Mouse (Mus musculus) midbrain, embryonic 15.5 days (tissue): ENCODE results near the gene Tspan6. TPM values are rescaled to one million over a fixed set of nuclear protein-coding genes. Genes with fewer than 3 reads are reported as not detected.

ENCODE experiments used
- ATAC-seq: fragments of 200-750 bp; cut with Nextera tagmentation; replicated peaks from 2 replicates; pipeline ENCODE4 v1.8.0; 2017; ENCODE audit warnings: moderate TSS enrichment
- H3K27ac ChIP-seq: fragments of 300-500 bp; sonication (generic); 2 replicates; pipeline ENCODE4 v1.5.1; 2015; ENCODE audit warnings: mild to moderate bottlenecking, inconsistent platforms
- H3K27me3 ChIP-seq: fragments of 300-500 bp; sonication (generic); replicated peaks from 2 replicates; pipeline ENCODE4 v1.6.1; 2015; ENCODE audit warnings: inconsistent platforms
- H3K36me3 ChIP-seq: fragments of 300-500 bp; sonication (generic); replicated peaks from 2 replicates; pipeline ENCODE4 v1.6.1; 2015; ENCODE audit warnings: inconsistent platforms
- H3K4me1 ChIP-seq: fragments of 300-500 bp; sonication (generic); 2 replicates; pipeline ENCODE4 v1.6.1; 2015; ENCODE audit warnings: inconsistent platforms
- H3K4me2 ChIP-seq: fragments of 300-500 bp; sonication (generic); 2 replicates; pipeline ENCODE4 v1.6.1; 2015; ENCODE audit warnings: inconsistent platforms, mild to moderate bottlenecking, moderate library complexity
- H3K4me3 ChIP-seq: fragments of 300-500 bp; sonication (generic); 2 replicates; pipeline ENCODE4 v1.5.1; 2015; ENCODE audit warnings: mild to moderate bottlenecking, inconsistent platforms
- H3K9ac ChIP-seq: fragments of 300-500 bp; sonication (generic); 2 replicates; pipeline ENCODE4 v1.6.1; 2015; ENCODE audit warnings: mild to moderate bottlenecking, inconsistent platforms
- H3K9me3 ChIP-seq: fragments of 300-500 bp; sonication (generic); 2 replicates; pipeline ENCODE4 v1.6.1; 2016; ENCODE audit warnings: inconsistent platforms
- WGBS: fragments of 180-500 bp; shearing (Covaris S2); methylation state at CpG from one replicate; pipeline ENCODE4 v1.1.7; 2015; ENCODE audit warnings: mixed read lengths; 5-methylcytosine and 5-hydroxymethylcytosine counted together
- polyA plus RNA-seq: library from polyadenylated mRNA; unstranded; fragments of >200 nt; fragmentation: Nextera tagmentation; extraction: Ambion mirVana; gene quantifications from 2 replicates; pipeline ENCODE4 v1.2.1, GENCODE M21; 2015

The Tspan6 gene
- polyA plus RNA-seq, 1 experiment from 2014 or later = 267 TPM

DNA sequence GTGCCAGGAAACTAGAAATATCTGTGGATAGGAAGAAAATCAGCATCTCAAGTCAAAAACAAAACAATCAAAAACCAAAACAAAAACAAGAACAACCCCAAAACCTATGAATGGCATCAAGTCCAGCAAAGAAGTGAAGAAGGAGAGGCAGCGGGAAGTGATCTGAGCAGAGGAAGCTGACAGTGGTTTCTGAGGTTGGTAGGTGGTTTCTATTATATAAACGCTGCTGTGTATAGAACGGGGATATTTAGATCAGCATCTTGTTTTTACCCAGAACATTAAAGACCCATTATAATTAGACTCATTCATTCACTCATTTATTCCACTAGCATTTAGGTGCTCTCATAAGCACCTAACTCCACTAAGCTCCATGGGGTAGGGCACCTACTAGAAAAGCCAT, 10.9 kb downstream of the Tspan6 start:
- Histone ChIP-seq H3K4me2 (no peak overlapping the region), H3K4me1 (no peaks in the 10 kb centered on the region), H3K36me3 (no peaks in the 10 kb centered on the region), H3K4me3 (no peak overlapping the region), H3K9me3 (no peaks in the 10 kb centered on the region), H3K27ac (no peak overlapping the region), H3K27me3 (no peaks in the 10 kb centered on the region), H3K9ac (no peak overlapping the region)
- no peak for ATAC-seq
- WGBS = 96% methylated on average over 3 of the region's 3 CpGs

DNA sequence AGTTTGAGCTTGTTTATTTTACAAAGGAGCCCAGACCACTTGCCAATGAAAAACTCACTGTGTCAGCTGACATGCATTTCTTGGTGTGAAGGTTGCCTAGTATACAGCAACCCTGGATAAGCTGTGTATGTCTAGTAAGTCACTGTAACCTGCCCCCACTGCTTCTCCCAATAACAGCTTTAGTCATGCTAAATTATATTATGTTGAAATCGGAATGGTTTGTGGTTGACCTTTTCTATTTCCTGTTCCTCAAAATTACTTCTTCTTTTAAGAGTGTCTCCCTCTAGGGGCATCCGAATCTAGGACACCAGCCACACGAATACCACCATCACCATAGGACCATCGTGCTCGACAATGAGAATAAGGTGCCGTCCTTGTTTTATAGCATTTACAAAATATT, 28.5 kb downstream of the Tspan6 start:
- H3K9me3 ChIP-seq = no peaks in the 10 kb centered on the region
- no peak overlapping the region for H3K27ac ChIP-seq
- ATAC-seq = no peak
- H3K9ac ChIP-seq = no peak overlapping the region
- no peak overlapping the region for H3K4me2 ChIP-seq
- H3K27me3 ChIP-seq = no peaks in the 10 kb centered on the region
- 93% methylated on average over 6 of the region's 6 CpGs for WGBS
- no peaks in the 10 kb centered on the region for H3K4me1 ChIP-seq
- no peaks in the 10 kb centered on the region for H3K36me3 ChIP-seq
- no peak overlapping the region for H3K4me3 ChIP-seq

DNA sequence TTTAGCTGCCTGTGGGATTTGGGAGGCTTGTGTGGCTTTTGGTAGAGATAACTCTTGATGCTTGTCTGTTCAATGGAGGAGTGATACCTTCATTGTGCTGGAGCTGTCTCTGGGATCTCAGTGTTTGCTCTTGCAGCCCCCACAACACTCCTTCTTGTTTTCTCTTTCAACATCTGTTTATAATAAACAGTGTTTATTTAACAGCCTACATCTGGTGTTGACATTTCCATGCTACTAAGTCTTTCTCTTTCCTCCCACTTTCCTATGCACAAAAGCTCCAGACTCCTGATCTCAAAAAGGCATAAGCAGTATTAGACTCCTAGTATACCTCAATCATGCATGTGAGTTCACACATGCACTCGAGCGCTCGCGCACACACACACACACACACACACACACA, 44.6 kb downstream of the Tspan6 start:
- Histone ChIP-seq H3K4me3 (no peak overlapping the region), H3K27ac (no peak overlapping the region), H3K27me3 (no peaks in the 10 kb centered on the region), H3K36me3 (no peaks in the 10 kb centered on the region), H3K9ac (no peak overlapping the region), H3K4me2 (no peak overlapping the region), H3K4me1 (no peaks in the 10 kb centered on the region), H3K9me3 (no peaks in the 10 kb centered on the region)
- ATAC-seq = no peak
- WGBS = 90% methylated on average over 4 of the region's 4 CpGs

DNA sequence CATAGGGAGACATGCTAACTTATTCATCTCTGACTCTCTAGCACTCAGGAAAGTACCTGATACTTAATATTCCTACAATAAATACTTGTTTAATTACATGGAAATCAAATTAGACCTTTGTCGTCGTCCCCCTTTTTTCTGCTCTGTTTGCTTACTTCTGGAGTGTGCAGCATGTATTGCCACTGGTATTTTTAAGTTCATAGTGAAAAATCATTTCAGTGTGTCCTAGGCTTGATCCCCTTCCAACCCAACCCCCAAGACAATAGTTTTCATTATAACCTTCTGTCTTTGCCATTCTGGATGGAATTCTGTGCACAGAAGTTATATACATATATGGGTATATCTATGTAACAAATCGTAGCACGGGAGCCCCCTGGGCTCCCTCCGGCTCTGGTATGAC, 47.5 kb downstream of the Tspan6 start, which contains the start of gene Tnmd:
TSS of gene Tnmd (plus strand) at position 301 of the 400 bp plus-strand sequence.
- Histone ChIP-seq H3K4me1 (no peaks in the 10 kb centered on the region), H3K4me2 (no peak within 1 kb of the TSS), H3K9me3 (no peaks in the 10 kb centered on the region), H3K4me3 (no peak within 1 kb of the TSS), H3K36me3 (no peaks in the 10 kb centered on the region), H3K27ac (no peak within 1 kb of the TSS), H3K27me3 (no peaks in the 10 kb centered on the region), H3K9ac (no peak within 1 kb of the TSS)
- WGBS = 82% methylated on average over 5 of the region's 5 CpGs
- ATAC-seq = no peak

Other genes with a start within 250 kb of the Tspan6 start
- gene Pcdh19, start 209.4 kb downstream of the Tspan6 start, polyA plus RNA-seq = 22.9 and 25.1 TPM in 2 replicates
- 0.17 and 0.40 TPM in 2 replicates for gene Tnmd, start 47.4 kb downstream of the Tspan6 start, polyA plus RNA-seq
- gene Srpx2, start 10.0 kb upstream of the Tspan6 start, polyA plus RNA-seq = 1.6 and 1.7 TPM in 2 replicates
- gene Sytl4, start 83.4 kb upstream of the Tspan6 start, polyA plus RNA-seq = 0.74 and 0.75 TPM in 2 replicates
- 64.5 and 70.5 TPM in 2 replicates for gene Cstf2, start 160.8 kb upstream of the Tspan6 start, polyA plus RNA-seq